Mouse (Mus musculus) c-Kit-positive CD71-positive TER-119-negative erythroid progenitor cells, embryonic 14.5 days (primary cell): ENCODE data around the gene Ccdc191.

Experiments
- DNase-seq: peaks from one replicate; pipeline ENCODE4 v3.0.0-alpha.2; 2013; ENCODE audit warnings: low read depth

Ccdc191 gene

DNA sequence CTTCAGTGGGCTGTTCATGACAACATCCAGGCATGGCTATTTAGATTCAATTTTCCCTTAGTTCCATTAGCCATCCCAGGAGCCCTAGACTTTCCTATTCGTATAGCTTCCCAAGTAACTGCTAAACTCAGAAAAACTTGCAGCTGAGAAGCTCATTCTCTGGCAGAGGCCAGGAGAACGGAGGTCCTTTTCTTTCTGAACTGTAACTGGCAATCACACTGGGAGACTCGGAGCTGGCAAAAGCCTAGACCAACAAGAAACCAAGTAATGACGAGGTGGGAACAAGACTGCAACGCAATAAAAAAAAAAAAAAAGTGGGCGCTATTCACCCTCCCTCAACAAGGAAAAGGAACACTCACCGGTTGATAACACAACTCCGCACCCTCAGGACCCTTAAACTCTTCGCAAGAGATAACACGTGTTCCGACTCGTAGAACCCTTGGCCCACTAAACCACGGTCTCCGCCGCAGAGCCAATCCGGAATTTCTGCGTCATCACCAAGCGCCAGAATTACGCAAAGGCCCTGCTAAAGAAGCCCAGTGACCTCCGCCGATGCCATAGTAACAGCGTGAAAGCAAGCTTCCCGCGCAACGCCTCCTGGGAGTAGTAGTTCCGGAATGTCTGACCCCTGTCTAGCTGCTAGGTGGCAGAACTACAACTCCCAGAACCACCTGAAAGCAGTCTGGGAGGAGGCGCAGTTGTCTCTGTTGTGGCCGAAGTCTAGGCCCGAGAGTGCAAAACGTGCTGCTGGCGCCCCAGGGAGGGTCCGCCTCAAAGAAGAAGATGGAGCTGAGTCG lies at the start of gene Ccdc191:
Gene Ccdc191, plus strand, starts transcription at position 593 of the 797 bp plus-strand sequence.
- DNase-seq: peak; percentile 100

DNA sequence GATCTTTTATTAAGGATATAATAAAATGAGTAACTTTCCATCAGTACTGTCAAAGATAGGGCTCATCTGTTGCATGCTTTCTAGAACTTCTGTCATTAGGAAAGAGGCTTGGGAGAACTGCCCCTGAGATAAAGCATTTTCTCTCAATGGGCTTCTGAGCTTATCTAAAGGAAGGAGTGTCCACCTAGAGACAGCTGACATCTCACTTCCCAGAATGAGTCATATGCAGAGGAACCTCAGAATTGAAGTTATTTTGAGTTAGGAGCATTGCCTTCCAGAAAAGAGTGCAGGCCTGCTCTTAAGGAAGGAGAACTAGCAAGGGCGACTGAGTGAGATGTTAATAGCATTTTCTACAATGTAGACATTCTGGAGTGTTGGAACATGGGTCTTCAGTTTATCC lies 48.4 kb upstream of the Ccdc191 start:
- DNase-seq: no peak

DNA sequence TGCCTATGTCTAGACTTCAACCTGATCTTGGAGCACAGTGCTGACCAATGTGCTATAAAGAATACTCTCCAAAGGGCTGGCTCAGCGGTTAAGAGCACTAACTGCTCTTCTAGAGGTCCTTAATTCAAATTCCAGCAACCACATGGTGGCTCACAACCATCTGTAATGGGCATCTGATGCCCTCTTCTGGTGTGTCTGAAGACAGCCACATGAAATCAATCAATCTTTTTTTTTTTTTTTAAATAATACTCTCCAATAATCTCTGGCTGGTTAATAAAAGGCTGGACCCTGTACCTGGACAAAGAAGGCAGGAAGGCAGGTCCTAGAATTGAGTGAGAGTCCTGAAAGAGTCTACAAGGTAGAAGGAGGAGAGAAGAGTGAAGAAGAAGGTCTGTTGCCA lies 39.8 kb upstream of the Ccdc191 start:
- no peak for DNase-seq

DNA sequence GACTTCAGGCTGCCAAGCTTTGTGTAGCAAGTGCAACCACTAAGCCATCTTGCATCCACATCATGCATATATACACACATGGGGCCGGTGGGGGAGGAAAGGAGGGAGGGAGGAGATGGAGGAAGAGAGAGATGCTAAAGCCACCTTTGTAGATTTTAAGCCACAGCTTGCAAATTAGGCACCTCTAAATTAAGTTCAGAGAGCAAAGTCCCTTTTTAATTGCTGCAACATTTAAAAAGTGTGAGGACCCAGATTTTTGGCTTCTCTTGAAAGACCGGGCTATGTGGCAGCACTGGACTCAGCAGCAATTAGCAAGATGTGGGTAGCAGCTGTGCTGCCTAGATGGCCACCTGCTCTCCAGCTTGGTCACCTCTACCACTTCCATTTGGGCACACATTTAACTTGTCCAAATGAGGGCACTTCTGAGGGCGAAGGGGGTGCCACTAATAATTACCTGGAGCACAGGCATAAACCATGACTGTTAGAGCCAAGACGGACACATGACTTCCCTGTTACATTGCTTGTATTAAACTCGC lies 30.6 kb upstream of the Ccdc191 start:
- no peak for DNase-seq

DNA sequence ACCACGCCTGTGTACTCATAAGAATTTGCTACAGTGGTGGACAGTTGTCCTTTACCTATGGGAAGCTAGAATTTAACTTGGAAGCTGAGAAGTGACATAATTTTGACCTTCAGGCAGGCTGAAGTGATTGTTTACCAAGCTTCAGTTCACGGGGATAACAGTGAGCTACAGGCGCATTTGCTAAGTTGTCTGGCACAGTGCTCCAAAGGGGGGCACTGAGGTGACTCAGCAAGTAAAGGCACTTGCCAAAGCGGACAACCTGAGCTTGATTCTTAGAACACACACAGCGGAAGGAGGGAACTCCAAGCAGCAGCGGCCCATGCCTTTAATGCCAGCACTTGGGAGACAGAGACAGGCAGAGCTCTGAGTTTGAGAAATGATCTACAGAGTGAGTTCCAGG lies 29.0 kb upstream of the Ccdc191 start:
- no peak for DNase-seq

- DNase-seq: no peak
Measured at GRCm38 (mm10) chr16:43869805-43870204, 19.8 kb upstream of the Ccdc191 start.

DNA sequence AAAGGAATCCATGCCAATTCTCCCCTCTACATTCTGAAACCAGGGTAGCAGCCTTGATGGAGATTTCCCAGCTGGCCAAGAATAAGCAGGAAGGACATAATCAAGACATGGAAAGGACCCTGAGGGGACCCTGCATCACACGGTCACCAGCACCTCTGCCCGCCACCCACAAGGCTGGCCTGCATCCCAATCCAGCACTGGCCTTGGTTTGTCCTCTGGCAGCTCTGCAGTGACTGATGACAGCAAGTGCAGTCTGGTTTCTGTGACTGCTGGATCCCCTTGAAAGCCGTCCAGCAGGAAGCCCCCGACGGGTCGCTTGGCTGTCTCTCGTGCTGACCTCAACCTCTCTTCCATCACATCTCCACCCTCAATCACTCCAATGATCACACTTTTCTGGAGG lies 18.2 kb upstream of the Ccdc191 start:
- no peak for DNase-seq

DNA sequence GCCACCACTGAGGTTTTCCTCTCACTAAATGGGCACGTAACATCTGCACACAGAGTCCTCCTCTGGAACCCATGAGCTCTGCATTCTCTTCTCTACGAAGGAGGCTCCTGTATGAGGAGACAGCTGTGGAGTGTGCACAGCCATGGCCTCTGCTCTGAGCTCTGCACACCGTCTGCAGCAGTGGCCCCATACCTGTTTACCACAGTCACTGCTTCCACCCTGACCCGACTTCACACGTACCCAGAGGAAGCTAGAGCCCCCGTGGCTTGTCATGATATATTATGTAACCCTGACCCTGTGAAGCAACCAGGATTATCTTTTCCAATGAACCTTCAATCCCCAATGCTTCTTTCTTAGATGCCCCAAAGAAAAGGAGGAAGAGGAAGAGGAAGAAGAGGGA lies 9.8 kb upstream of the Ccdc191 start:
- no peak for DNase-seq

- no peak for DNase-seq
Measured at GRCm38 (mm10) chr16:43881636-43882035, 8.0 kb upstream of the Ccdc191 start.

- no peak for DNase-seq
Measured at GRCm38 (mm10) chr16:43882329-43882728, 7.3 kb upstream of the Ccdc191 start.

- no peak for DNase-seq
Measured at GRCm38 (mm10) chr16:43890005-43890336, 371 bp downstream of the Ccdc191 start.

- no peak for DNase-seq
Measured at GRCm38 (mm10) chr16:43890747-43891336, 1.2 kb downstream of the Ccdc191 start.

- no peak for DNase-seq
Measured at GRCm38 (mm10) chr16:43894501-43894900, 4.9 kb downstream of the Ccdc191 start.

GRCm38 (mm10) chr16:43900138-43900537 lies 10.5 kb downstream of the Ccdc191 start:
- no peak for DNase-seq

DNA sequence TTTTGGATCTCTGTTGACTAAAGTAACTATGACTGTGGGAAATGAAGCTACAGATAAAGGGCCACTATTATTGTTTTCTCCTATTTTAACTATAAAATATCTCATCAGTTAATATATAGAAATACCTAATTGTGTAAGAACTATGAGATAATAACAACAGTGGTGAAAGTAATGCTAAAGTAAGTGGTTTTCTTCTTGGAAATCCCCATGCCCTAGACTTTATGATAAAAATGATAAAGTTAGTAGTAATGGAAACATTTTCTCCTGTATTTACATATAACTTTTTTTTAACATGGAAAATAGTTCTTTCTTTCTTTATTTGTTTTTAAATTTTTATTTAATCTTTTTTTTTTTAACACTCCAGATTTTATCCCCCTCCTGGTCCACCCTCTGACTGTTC lies 11.0 kb downstream of the Ccdc191 start:
- no peak for DNase-seq

- DNase-seq: no peak
Measured at GRCm38 (mm10) chr16:43908881-43909280, 19.3 kb downstream of the Ccdc191 start.

DNA sequence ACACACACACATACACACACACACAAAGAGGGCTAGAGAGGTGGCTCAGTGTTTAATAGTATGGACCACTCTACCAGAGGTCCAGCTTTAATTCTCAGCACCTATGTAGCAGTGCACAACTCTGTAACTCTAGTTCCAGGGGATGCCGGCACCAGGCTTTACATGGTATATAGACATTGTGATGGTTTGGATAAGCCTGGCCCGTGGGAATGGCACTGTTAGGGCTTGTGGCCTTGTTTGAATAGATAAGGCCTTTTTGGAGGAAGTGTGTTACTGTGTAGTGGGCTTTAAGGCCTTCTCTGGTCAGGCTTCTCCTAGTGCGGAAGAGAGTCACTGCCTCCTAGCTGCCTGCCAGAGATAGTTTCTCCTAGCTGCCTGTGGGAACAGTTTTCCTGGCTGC lies 29.3 kb downstream of the Ccdc191 start:
- no peak for DNase-seq

GRCm38 (mm10) chr16:43922024-43922423 lies 32.4 kb downstream of the Ccdc191 start:
- DNase-seq: no peak

GRCm38 (mm10) chr16:43922630-43923029 lies 33.0 kb downstream of the Ccdc191 start:
- no peak for DNase-seq

- DNase-seq: no peak
Measured at GRCm38 (mm10) chr16:43925001-43925558, 35.5 kb downstream of the Ccdc191 start.

- DNase-seq: no peak
Measured at GRCm38 (mm10) chr16:43925846-43926245, 36.2 kb downstream of the Ccdc191 start.

GRCm38 (mm10) chr16:43926341-43926859 lies 36.8 kb downstream of the Ccdc191 start, which contains the start of gene Qtrt2:
Qtrt2 (minus strand) TSS chr16:43926809.
- DNase-seq: no peak

DNA sequence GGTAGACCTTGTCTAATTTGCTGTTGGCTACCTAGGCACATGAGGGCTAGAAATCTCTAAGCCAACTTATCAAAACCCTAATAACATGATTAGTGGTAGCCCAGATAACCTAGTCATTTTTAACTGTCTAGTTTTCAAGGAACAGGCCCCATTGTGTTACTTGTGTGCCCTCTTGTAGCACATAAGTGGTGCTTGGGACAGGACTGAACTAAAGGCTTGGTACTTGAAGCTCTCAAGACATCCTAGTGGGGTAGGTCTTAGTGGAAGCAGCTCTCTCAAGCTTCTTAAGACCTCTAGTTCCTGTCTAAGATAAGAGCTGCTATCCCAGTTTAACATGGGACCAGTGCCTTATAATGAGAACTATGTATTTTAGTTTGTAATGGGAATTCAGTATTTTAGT lies 41.0 kb downstream of the Ccdc191 start:
- no peak for DNase-seq
